Mouse (Mus musculus) megakaryocyte, adult 5-6 weeks (primary cell): ENCODE measurements around the gene Dock1. TPM values are rescaled to one million over a fixed set of nuclear protein-coding genes. Genes with fewer than 3 reads are reported as not detected.

Source experiments
- ATAC-seq: 2 replicates; pipeline ENCODE4 v1.8.0; 2016; ENCODE audit warnings: mild to moderate bottlenecking, inconsistent platforms; ENCODE audit not compliant: poor library complexity, severe bottlenecking
- total RNA-seq, 2 experiments: library from RNA; stranded (forward) in 1 of 2; stranded (reverse) in 1 of 2; fragments of 153-499, 151-499 nt in 1 of 2; fragments of 221-1000, 200-1000 nt in 1 of 2; gene quantifications; 2 replicates each; pipeline versions ENCODE4 v1.2.3 to v1.2.4; 2015 to 2017

Dock1 gene
- total RNA-seq, 2 experiments from 2014 or later: 19.6 to 29.0 TPM

DNA sequence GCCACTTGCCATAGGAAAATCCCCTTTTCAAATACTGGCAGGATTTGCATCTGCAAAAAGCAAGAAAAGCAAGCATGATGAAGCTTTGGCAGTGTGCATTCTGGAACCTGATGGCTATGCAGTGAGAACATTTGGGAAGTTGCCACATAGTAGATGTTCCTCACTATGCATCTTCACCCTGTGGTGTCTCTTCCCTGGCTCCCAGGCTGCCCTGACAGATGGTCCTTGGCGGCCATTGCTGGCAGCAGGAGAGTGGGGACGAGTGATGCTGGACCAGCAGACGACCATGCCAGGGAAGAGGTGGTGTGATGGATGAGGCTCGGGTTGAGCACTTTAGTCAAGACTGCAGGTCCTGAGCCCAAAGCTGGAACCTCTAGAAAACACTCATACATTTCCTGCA lies 462.0 kb downstream of the Dock1 start:
- no peak for ATAC-seq

- no peak for ATAC-seq
Measured at GRCm38 (mm10) chr7:135134619-135135018, 464.2 kb downstream of the Dock1 start.

GRCm38 (mm10) chr7:135139153-135139612 lies 468.7 kb downstream of the Dock1 start:
- ATAC-seq: no peak

DNA sequence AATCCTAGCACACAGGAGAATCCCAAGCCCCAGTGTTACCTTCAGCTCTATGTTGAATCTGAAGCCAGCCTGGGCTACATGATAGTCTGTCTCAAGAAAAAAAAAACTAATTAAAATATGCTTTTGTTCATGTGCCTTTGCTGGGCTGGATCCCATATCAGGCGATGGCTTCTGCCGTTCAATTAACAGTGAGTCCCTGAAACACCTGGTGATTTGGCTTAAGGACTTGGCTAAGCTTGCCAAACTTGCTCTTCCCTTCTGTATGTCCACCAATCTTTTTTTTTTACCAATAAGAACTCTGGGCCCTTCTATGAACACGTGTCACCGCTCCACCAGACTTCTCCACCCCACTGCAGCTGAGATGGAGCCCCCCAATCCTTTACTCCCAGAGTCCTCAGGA lies 474.3 kb downstream of the Dock1 start:
- ATAC-seq: no peak

- no peak for ATAC-seq
Measured at GRCm38 (mm10) chr7:135150926-135151325, 480.5 kb downstream of the Dock1 start.

DNA sequence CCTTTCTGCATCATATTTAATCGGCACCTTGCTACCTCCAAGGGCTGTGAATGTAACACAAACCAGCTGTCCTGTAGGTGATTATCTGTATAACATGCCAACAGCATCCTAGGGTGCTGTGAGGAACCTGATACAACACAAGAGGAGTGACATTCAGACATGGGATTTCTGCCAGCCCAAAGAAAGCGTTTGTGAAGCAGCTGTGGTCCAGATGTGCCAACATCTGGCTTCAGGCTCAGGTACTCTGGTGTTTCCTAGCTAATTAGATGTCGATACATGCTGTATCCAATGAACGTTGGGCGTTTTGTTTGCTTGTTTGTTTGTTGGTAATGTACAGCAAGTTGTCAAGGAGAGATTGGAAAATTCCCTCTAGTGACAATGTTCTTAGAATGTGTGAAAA lies 487.1 kb downstream of the Dock1 start:
- ATAC-seq: no peak

GRCm38 (mm10) chr7:135158381-135158780 lies 487.9 kb downstream of the Dock1 start:
- ATAC-seq: no peak

DNA sequence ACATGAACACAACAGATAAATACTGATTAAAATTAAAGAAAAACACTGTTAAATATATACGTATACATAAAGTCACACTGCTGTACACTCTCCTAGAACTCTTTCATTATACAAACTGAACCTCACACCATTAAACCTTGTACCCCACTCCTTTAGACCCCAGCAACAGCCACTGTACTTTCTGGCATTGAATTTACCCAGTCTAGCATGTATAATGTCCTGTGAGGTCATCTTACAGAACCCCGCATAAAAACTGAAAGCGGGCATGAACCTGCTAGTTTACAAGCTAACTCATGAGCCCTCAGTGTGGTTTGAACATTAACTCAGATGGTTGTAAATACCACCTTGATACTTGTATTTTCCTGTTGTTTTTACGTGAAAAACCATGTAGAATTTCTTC lies 489.2 kb downstream of the Dock1 start:
- no peak for ATAC-seq

GRCm38 (mm10) chr7:135165155-135165554 lies 494.7 kb downstream of the Dock1 start:
- peak; percentile 50 for ATAC-seq

DNA sequence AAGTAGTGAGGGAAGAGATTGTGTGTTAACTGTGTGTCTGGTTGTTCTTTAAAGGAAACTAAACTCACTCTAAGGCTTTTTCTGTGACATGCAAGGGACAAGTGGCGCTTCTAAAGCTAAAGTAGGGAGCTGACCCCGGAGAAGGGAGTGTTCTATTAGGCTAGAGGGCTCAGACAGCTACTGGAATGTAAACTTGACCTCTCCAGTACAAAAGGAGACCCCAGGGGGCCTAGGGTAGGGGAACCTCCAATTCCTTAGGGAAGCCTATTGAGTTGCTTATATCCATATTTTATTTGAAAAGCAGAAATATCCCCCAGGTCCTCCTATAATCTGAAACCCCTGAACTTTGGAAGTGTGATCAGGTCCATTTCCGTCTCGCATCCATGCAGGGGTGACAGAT lies 499.5 kb downstream of the Dock1 start:
- ATAC-seq: no peak

DNA sequence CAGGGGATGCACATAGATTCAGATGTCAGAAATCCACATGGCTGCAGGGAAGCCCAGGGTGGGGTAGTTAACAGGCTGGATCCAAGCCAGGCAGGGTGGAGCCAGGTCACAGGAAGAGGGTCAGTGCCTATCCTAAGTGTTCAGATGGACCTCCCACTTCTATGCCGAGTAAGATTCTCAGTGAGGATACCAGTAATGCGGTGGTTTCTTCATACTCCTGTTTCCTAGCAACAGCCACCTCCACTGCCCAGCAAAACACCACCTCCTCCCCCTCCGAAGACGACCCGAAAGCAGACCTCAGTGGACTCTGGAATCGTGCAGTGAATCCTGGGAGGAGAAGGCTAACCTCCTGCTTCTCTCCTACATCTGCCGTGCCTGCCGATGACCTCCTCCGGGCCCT lies 501.8 kb downstream of the Dock1 start:
- ATAC-seq: no peak

- ATAC-seq: peak; percentile 64
Measured at GRCm38 (mm10) chr7:135194190-135194589, 523.7 kb downstream of the Dock1 start.

DNA sequence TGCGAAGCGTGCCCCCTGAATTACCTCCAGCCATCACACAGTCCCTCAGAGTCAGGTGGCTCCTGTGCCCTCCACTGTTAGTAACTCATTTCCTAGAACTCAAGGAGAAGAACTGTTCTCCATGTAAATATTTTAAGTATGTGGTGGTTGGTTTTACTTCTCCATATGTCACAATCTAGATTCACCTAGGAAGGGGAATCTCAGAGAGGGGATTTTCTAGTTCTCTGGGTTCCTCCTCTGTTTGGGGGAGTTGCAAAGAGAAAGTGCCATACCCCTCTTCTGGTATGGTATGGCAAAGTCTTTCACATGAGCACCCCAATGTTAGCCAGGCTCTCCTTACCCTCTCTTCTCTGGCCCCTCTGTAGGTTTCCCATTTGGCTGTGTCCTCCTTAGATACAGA lies 525.2 kb downstream of the Dock1 start:
- peak; percentile 64 for ATAC-seq

DNA sequence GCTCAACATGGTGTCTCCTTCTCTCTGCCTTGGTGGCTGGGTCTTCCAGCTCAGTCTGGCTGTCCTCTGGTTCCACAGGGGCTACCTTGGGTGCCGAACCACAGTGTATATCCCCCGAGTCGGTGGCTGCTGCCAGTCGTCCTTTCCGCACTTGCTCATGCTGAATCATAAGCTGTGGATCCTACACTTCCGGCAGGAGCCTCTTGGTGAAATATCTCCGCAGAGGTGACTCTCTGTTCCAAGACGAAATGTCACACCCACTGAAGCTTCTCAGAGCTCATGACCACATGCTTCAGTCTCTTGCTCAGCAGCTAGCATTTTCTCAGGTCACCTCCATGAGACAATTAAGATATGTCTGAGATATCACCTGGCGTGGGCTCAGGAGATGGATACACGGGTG lies 526.4 kb downstream of the Dock1 start:
- ATAC-seq: no peak

- no peak for ATAC-seq
Measured at GRCm38 (mm10) chr7:135203920-135204319, 533.5 kb downstream of the Dock1 start.

- no peak for ATAC-seq
Measured at GRCm38 (mm10) chr7:135205111-135205510, 534.7 kb downstream of the Dock1 start.

- ATAC-seq: no peak
Measured at GRCm38 (mm10) chr7:135208947-135209567, 538.6 kb downstream of the Dock1 start.

DNA sequence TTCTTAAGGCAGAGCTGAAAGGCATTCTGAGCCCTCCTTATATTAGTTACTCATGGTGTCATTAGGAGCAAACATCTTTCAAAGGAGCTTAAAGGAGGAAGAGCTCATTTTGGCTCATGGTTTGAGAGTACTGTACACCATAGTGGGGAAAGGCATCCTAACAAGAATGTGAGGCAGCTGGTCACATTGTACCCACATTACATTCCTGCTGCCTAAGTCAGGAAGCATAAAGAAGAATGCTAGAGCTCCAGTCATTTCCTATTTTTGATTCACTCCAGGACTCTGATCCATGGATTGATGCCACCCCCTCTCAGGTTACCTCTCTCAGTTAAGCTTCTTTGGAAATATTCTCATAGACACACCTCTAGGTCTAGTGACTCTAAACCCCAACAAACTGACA lies 539.8 kb downstream of the Dock1 start:
- ATAC-seq: no peak

GRCm38 (mm10) chr7:135210831-135211230 lies 540.4 kb downstream of the Dock1 start:
- ATAC-seq: no peak

DNA sequence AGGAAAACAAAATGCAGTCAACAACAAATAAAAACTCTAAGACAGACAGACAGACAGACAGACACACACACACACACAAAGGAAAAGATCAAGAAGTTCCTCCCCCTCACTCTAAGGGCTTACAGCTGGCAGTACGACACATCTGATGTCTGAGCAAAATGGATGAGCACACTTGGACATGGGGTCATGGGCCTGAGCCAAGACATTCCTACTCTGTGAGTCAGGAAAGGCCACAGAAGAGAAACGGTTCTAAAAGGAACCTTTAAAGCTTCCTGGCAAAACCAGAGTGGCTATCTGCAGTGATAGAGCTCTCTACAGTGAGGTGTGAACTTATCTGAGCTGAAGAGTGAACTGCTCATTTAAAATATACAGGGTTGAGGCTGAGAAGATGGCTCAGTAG lies 542.1 kb downstream of the Dock1 start:
- no peak for ATAC-seq

GRCm38 (mm10) chr7:135221475-135221874 lies 551.0 kb downstream of the Dock1 start:
- no peak for ATAC-seq
